Mouse (Mus musculus): Measurements from ENCODE around the gene Rin2.

The Rin2 gene

DNA sequence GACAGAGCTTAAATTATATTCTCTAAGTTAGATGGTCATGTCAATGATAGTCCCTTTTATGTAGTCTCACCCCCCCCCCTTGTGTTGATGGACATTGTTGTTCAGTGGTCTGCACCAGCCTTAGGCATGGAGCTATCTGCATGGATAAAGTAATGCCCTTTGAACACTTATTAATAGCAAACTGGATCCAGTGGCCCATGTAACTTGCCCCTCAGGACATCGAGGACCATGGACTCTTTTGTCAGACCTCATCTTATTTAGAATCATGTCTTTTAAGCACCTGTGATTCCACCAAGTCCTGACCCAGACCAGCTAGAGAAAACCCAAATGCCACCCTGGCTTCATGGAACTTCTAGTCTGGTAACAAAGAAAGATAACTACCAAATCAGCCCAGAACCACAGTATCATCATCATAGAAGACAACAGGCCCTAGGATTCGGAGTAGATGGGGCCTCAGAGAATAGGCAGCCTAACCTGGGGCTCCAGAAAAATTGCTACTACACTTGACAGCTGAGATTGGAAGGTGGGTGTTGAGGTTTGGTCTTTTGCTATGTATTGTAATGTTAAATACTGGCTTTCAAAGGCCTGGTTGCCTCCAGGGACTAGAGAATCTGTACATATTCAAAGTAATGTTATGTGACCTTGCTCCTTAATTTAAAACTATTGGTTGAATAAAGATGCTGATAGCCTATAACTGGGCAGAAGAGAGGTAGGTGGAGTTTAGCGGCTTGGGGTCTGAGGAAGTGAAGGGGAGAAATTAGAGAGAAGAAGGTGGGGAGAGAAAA, 113.7 kb downstream of the Rin2 start:
- DNase-seq (ENCODE audit: low spot score): no peak

- no peak for DNase-seq (ENCODE audit: low spot score)
Measured at GRCm38 (mm10) chr2:145793702-145794101, 118.7 kb downstream of the Rin2 start.

DNA sequence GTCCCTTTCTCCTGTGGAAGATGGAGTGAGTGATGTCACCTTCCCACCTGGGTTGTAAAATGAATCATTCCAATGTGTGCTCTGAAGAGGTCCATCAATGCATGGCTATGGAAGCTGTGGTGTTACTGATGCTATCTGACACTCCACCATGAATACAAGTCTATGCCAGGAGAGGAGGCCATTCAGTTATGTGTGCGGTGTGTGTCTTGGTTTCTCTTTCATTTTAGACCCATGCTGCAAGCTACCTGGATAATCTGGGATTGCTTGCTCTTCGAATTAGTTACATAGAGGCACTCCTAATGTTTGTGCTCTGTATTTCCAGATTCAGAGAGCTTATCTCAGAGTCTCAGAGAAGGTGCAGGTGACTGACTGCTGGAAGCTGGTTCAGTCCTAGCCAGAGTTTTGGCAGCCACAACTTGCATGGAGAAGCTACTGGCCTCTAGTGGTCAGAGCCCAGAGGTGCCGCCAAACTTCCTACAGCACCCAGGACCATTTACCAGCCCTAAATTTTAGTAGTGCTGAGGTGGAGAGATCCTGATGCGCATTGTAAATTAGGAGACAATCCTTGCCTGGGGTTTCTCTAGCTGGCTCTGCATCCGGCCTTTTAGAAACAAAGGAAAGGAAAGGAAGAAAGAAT, 119.4 kb downstream of the Rin2 start:
- no peak for DNase-seq (ENCODE audit: low spot score)

DNA sequence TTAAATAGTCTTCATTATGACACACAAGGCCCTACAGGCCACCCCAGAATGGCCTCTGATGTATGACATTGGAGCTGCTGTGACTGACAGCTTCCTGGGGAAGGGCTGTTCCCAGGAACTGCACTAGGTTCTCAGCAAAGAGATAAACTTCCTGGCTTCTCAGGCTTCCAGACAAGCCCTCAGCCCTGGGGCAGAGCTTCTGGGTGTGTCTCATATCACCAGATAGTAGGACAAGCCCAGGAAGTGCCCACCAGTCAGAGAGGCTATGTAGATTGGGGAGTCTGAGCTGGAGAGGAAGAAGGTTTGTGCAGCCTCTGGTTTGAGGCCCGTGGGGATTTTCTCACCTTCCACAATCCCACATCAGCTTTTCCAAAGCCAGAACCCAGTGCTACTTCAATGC, 122.8 kb downstream of the Rin2 start:
- DNase-seq (ENCODE audit: low spot score): no peak

GRCm38 (mm10) chr2:145798954-145799353, 123.9 kb downstream of the Rin2 start:
- no peak for DNase-seq (ENCODE audit: low spot score)

- DNase-seq (ENCODE audit: low spot score): no peak
Measured at GRCm38 (mm10) chr2:145801322-145802052, 126.5 kb downstream of the Rin2 start.

DNA sequence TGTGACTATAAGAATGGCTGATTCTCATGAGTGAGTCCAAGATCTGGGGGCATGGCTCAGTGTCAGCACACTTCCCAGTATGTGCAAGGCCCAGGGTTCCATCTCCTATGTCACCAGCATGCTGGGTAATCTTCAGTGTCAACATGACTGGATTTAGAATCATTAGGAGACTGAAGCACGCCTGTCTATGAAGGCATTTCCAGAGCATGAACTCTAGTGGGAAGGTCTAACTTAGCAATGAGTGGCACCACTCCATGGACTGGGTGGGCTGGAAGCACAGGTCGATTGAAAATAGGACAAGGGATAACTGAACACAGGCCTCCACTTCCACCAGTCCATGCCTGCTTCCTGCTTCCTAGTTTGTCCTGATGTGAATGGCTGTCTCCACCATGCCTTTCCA, 127.6 kb downstream of the Rin2 start:
- DNase-seq (ENCODE audit: low spot score): no peak

GRCm38 (mm10) chr2:145803822-145804342, 128.9 kb downstream of the Rin2 start:
- no peak for DNase-seq (ENCODE audit: low spot score)

GRCm38 (mm10) chr2:145804524-145804923, 129.5 kb downstream of the Rin2 start:
- DNase-seq (ENCODE audit: low spot score): no peak

DNA sequence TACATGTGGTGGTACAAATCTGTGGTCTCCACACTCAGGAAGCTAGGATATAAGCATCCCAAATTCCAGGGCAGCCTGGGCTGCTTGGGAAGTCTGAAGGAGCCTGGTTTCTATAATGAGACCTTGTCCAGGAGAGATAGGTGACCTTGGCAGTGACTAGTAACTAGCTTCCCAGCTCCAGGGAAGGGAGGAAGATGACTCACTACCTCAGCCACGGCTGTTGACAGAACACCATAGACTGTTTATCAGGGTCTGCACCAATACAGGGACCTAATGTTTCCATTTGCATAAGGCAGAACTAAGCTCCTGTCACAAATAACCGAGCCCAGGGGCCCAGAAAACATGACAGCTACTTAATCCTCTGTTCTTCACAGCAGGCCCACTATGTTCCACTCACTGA, 132.3 kb downstream of the Rin2 start:
- DNase-seq (ENCODE audit: low spot score): no peak

GRCm38 (mm10) chr2:145808251-145808650, 133.2 kb downstream of the Rin2 start:
- no peak for DNase-seq (ENCODE audit: low spot score)

GRCm38 (mm10) chr2:145808667-145809066, 133.7 kb downstream of the Rin2 start:
- no peak for DNase-seq (ENCODE audit: low spot score)

DNA sequence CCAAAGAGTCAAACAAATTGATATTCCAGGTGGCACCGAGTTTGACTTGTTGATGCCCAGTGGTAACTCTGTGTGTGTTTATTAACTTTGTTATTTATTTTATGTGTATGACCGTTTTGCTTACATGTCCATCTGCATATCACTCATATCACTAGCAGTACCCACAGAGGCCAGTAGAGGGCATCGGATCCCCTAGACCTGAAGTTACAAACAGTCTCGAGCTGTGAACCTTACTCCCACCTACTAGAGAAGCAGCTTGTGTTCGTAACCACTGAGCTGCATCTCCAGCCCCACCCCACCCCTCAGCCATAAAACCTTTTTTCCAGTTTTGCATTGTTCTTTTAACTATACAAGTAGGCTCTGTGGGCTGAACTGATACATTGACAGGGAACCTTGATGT, 135.7 kb downstream of the Rin2 start:
- DNase-seq (ENCODE audit: low spot score): no peak

- DNase-seq (ENCODE audit: low spot score): no peak
Measured at GRCm38 (mm10) chr2:145812818-145813217, 137.8 kb downstream of the Rin2 start.

GRCm38 (mm10) chr2:145817195-145817594, 142.2 kb downstream of the Rin2 start:
- no peak for DNase-seq (ENCODE audit: low spot score)

- DNase-seq (ENCODE audit: low spot score): no peak
Measured at GRCm38 (mm10) chr2:145822013-145822782, 147.2 kb downstream of the Rin2 start.

GRCm38 (mm10) chr2:145822783-145823729, 148.0 kb downstream of the Rin2 start:
- DNase-seq (ENCODE audit: low spot score): no peak

DNA sequence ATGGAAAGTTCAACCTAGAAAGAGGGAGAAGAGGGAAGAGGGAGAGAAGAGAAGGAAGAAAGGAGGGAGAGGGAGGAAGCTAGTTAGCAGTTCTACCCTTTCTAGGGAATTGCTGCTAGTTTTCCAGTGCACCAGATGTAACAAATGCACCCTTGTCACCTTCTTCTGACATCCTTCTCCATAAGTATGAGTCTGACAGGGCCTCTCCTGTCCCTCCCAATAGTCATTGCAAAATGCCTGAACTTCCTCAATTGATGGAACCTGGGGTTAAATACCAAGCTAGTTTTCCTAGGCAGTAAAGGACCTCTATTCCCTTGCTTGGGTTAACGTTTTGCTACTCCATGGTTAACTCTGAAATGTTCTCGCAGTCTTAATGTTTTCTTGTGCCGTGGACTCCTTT, 149.7 kb downstream of the Rin2 start:
- DNase-seq (ENCODE audit: low spot score): no peak

DNA sequence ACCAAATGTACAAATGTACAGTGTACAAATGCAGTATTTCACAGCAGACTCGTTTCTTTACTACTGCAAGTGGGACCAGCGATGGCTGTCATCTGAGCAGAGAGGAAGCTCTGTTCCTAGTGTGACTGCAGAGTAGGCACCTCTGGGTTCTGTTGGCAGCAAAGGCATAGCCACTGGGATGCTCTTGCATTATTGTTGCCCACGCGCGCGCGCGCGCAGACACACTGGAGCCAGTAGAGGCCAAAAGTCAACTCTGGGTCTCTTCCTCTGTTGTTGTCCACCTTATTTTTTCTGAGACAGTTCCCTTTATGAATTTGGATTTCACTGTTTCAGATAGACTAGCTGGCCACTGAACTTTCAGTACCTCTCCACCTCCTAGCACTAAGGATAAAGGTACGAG, 150.2 kb downstream of the Rin2 start:
- no peak for DNase-seq (ENCODE audit: low spot score)

GRCm38 (mm10) chr2:145827930-145828329, 152.9 kb downstream of the Rin2 start:
- no peak for DNase-seq (ENCODE audit: low spot score)

DNA sequence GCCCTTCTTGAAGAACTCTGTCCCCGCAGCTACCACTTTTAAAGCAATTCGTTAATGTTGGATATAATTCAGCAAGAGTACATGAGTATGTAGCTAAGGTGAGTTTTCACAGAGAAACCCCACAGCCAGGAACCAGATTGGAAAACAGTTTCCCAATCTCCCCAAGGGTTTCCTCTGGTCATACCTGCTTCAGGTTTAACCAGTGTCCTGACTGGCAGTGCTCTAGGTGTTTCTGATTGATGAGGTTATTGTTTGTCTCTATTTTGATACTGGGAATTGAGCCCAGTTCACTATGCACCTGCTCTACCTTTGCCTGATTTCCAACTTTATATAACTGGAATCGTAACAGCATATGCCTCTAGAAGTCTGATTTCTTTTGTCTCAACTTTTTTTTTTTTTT, 153.6 kb downstream of the Rin2 start:
- DNase-seq (ENCODE audit: low spot score): no peak

Data from T-cell, adult 2 months (primary cell).